12 mouse cellular contexts compared by ENCODE assay signal in the genomic region with DNA sequence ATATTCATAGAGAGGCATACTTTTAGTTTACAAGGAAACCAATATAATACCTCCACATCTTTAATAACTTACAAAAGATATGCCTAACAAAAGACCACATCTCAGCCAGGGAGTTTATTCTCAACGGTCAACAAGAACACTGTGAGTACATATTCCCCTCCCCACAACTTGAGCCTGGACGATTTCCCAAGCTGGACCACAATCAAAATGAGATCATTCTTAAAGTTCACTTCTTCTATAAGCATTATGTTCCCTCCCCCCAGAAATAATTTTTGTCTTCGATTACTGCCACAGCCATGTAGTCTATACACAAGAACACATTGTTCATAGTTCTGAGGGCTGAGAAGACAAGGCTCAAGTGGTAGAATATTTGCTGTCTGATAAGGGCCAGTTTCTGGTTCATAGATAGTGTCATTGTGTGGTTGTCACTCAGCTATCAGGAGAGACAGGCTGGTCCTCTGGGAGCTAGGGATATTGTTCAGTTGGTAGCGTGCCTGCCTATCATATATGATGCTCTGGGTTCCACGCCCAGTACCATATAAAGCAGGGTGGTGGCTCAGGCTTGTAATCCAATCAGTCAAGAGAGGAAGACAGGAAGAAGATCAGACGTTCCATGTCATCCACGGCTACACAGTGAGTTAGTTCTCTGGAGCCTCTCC.
DNase-seq lines count a peak whose midpoint lies in the region; ATAC-seq and TF ChIP-seq lines count a peak whose summit lies in the region.
"Had no signal": no experiment of that assay in that cellular context is flagged by ENCODE, and none has a peak within 500 bp of the region (broad histone marks: within the 10 kb centered on the region; RNA-seq: fewer than 3 reads in every experiment).

No protein-coding gene starts in this region.

- no peaks in the 10 kb centered on the region for H3K36me3 ChIP-seq in embryonic facial prominence, embryonic 14.5 days (ENCODE audit: control insufficient read depth, insufficient read depth, low read length)
- H3K36me3 ChIP-seq in embryonic facial prominence, embryonic 10.5 days (replicated peaks): no peaks in the 10 kb centered on the region
- H3K36me3 ChIP-seq in intestine, embryonic 15.5 days: no peaks in the 10 kb centered on the region
- no peaks in the 10 kb centered on the region for H3K36me3 ChIP-seq in intestine, postnatal 0 days (ENCODE audit: control insufficient read depth, insufficient read depth)
- no peaks in the 10 kb centered on the region for H3K36me3 ChIP-seq in liver, postnatal 0 days (replicated peaks; ENCODE audit: insufficient read depth, low read length)
- H3K36me3 ChIP-seq: lung, embryonic 15.5 days; midbrain, embryonic 15.5 days had no signal

- ATAC-seq in embryonic facial prominence, embryonic 14.5 days (ENCODE audit: low read depth): no peak
- ATAC-seq in intestine, embryonic 15.5 days: 0 out of 2 replicates have a peak, but pooled peaks have one; percentile 20
- no peak for ATAC-seq in intestine, postnatal 0 days
- peak; percentile 87 for ATAC-seq in liver, postnatal 0 days
- ATAC-seq: inflammation-experienced regulatory T-cells, adult 6 months; midbrain, embryonic 15.5 days had no signal

- peak; percentile 93 for TF ChIP-seq EP300 in liver, postnatal 0 days (IDR thresholded peaks at IDR 0.05; ENCODE audit: low read depth)

- no peaks in the 10 kb centered on the region for H3K27me3 ChIP-seq in embryonic facial prominence, embryonic 14.5 days (replicated peaks; ENCODE audit: control insufficient read depth, insufficient read depth, low read length)
- H3K27me3 ChIP-seq in embryonic facial prominence, embryonic 10.5 days (replicated peaks; ENCODE audit: low read depth, poor library complexity, severe bottlenecking): no peaks in the 10 kb centered on the region
- H3K27me3 ChIP-seq in intestine, embryonic 15.5 days (replicated peaks): no peaks in the 10 kb centered on the region
- H3K27me3 ChIP-seq in intestine, postnatal 0 days (replicated peaks; ENCODE audit: control insufficient read depth, insufficient read depth, low read length): no peaks in the 10 kb centered on the region
- no peaks in the 10 kb centered on the region for H3K27me3 ChIP-seq in liver, postnatal 0 days (ENCODE audit: insufficient read depth, low read length)
- H3K27me3 ChIP-seq: lung, embryonic 15.5 days; midbrain, embryonic 15.5 days had no signal

- H3K9me3 ChIP-seq in embryonic facial prominence, embryonic 14.5 days (ENCODE audit: control insufficient read depth, low read length): no peaks in the 10 kb centered on the region
- H3K9me3 ChIP-seq in embryonic facial prominence, embryonic 10.5 days: no peaks in the 10 kb centered on the region
- no peaks in the 10 kb centered on the region for H3K9me3 ChIP-seq in intestine, embryonic 15.5 days
- no peaks in the 10 kb centered on the region for H3K9me3 ChIP-seq in intestine, postnatal 0 days (ENCODE audit: control insufficient read depth)
- H3K9me3 ChIP-seq in liver, postnatal 0 days (ENCODE audit: low read length): no peaks in the 10 kb centered on the region
- H3K9me3 ChIP-seq: lung, embryonic 15.5 days; midbrain, embryonic 15.5 days had no signal

- no peak for TF ChIP-seq CTCF in intestine, postnatal 0 days (IDR thresholded peaks at IDR 0.05; ENCODE audit: low read depth)
- no peak for TF ChIP-seq CTCF in liver, postnatal 0 days (IDR thresholded peaks at IDR 0.05; ENCODE audit: low read depth)

- DNase-seq in embryonic facial prominence, embryonic 14.5 days (ENCODE audit: low spot score): peak; percentile 69
- DNase-seq in embryonic facial prominence, embryonic 10.5 days (ENCODE audit: low spot score): no peak
- peak; percentile 38 for DNase-seq in c-Kit-positive CD71-positive TER-119-positive erythroid progenitor cells, embryonic 14.5 days (ENCODE audit: low spot score)
- DNase-seq in liver, postnatal 0 days: no peak
- DNase-seq in layer of hippocampus, adult 18-20 months (ENCODE audit: low spot score in 2 of 2): no peak
- DNase-seq in layer of hippocampus, postnatal 14 days (ENCODE audit: low spot score in 2 of 2): no peak
- DNase-seq: adrenal gland, postnatal 14 days had no signal

- H3K4me2 ChIP-seq in embryonic facial prominence, embryonic 14.5 days (ENCODE audit: low read depth, low read length): no peak overlapping the region
- no peak overlapping the region for H3K4me2 ChIP-seq in intestine, embryonic 15.5 days (replicated peaks)
- H3K4me2 ChIP-seq in intestine, postnatal 0 days (replicated peaks; ENCODE audit: low read depth): no peak overlapping the region
- H3K4me2 ChIP-seq in liver, postnatal 0 days (ENCODE audit: low read depth, low read length): no peak overlapping the region
- H3K4me2 ChIP-seq: lung, embryonic 15.5 days; midbrain, embryonic 15.5 days had no signal

- no peak overlapping the region for H3K4me3 ChIP-seq in embryonic facial prominence, embryonic 14.5 days (ENCODE audit: low read depth, low read length)
- H3K4me3 ChIP-seq in embryonic facial prominence, embryonic 10.5 days: no peak overlapping the region
- no peak overlapping the region for H3K4me3 ChIP-seq in intestine, embryonic 15.5 days (replicated peaks)
- no peak overlapping the region for H3K4me3 ChIP-seq in intestine, postnatal 0 days (ENCODE audit: low read depth, low read length)
- H3K4me3 ChIP-seq in liver, postnatal 0 days (ENCODE audit: low read depth, low read length): no peak overlapping the region
- H3K4me3 ChIP-seq: lung, embryonic 15.5 days; midbrain, embryonic 15.5 days had no signal

- H3K4me1 ChIP-seq in embryonic facial prominence, embryonic 14.5 days (ENCODE audit: control insufficient read depth, insufficient read depth, low read length): peaks cover 18% of the 10 kb centered on the region
- peaks cover 15% of the 10 kb centered on the region for H3K4me1 ChIP-seq in embryonic facial prominence, embryonic 10.5 days
- peaks cover 4% of the 10 kb centered on the region for H3K4me1 ChIP-seq in intestine, embryonic 15.5 days (replicated peaks)
- H3K4me1 ChIP-seq in intestine, postnatal 0 days (replicated peaks; ENCODE audit: control insufficient read depth, insufficient read depth, low read length): no peaks in the 10 kb centered on the region
- H3K4me1 ChIP-seq in liver, postnatal 0 days (ENCODE audit: insufficient read depth): peaks cover 2% of the 10 kb centered on the region; the same call in 1 of the 2 replicates
- H3K4me1 ChIP-seq: midbrain, embryonic 15.5 days had no signal

- no peak overlapping the region for H3K9ac ChIP-seq in embryonic facial prominence, embryonic 14.5 days (ENCODE audit: low read depth, low read length)
- H3K9ac ChIP-seq in intestine, embryonic 15.5 days: no peak overlapping the region
- H3K9ac ChIP-seq in intestine, postnatal 0 days (ENCODE audit: low read depth, low read length): no peak overlapping the region
- no peak overlapping the region for H3K9ac ChIP-seq in liver, postnatal 0 days (replicated peaks)
- H3K9ac ChIP-seq: lung, embryonic 15.5 days; midbrain, embryonic 15.5 days had no signal

- 68% methylated on average over 7 of the region's 7 CpGs for WGBS in embryonic facial prominence, embryonic 14.5 days
- WGBS in embryonic facial prominence, embryonic 10.5 days: 84% methylated on average over 7 of the region's 7 CpGs
- WGBS in intestine, embryonic 15.5 days: 63% methylated on average over 7 of the region's 7 CpGs
- WGBS in intestine, postnatal 0 days: 59% methylated on average over 7 of the region's 7 CpGs
- WGBS in liver, postnatal 0 days (ENCODE audit: insufficient replicate concordance): 58% methylated on average over 7 of the region's 7 CpGs

- no peak overlapping the region for H3K27ac ChIP-seq in embryonic facial prominence, embryonic 14.5 days (replicated peaks; ENCODE audit: low read depth, low read length)
- no peak overlapping the region for H3K27ac ChIP-seq in embryonic facial prominence, embryonic 10.5 days (replicated peaks)
- H3K27ac ChIP-seq in intestine, embryonic 15.5 days: no peak overlapping the region
- H3K27ac ChIP-seq in intestine, postnatal 0 days (ENCODE audit: low read depth, low read length): no peak overlapping the region
- no peak overlapping the region for H3K27ac ChIP-seq in liver, postnatal 0 days (ENCODE audit: low read depth)
- H3K27ac ChIP-seq: lung, embryonic 15.5 days; midbrain, embryonic 15.5 days had no signal

Comparison
In these comparisons a context has a peak if more than half of its experiments do, and no peak if none do; other contexts are left out.
1. ATAC-seq: peak in intestine, embryonic 15.5 days (single experiment) and liver, postnatal 0 days (single experiment); none in embryonic facial prominence, embryonic 14.5 days (single experiment) and intestine, postnatal 0 days (single experiment).
2. DNase-seq: peak in embryonic facial prominence, embryonic 14.5 days (single experiment) and c-Kit-positive CD71-positive TER-119-positive erythroid progenitor cells, embryonic 14.5 days (single experiment); none in embryonic facial prominence, embryonic 10.5 days (single experiment), liver, postnatal 0 days (single experiment), layer of hippocampus, adult 18-20 months (0 of 2) and layer of hippocampus, postnatal 14 days (0 of 2).